ENCODE assay signal across 22 mouse cellular contexts in the genomic region with DNA sequence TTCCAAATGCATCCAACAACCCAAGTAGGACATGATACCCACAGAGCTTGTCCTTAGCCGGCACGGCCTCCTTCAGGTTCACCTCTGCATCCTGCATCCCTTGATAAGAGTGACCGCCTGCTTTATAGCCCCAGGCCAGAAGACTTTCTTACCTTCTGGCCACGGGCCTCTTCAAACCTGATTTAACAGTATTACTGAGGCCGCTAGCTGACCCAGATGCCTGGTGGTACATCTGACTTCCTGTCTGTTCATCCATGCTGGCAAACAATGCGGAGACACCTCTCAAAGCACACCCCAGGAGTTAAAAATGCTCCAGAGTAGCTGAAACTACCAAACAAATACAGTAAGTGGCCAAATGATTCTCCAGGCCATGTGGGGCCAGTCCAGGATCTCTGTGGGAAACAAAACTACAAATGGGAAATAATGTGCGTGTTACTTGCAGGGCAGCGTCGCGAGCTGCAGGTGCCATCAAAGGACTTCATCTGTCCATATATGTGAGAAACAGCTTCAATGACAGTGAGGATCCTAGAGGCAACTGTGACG. TPM values are rescaled to one million over a fixed set of nuclear protein-coding genes. Genes with fewer than 3 reads are reported as not detected.
DNase-seq lines count a peak whose midpoint lies in the region; ATAC-seq and TF ChIP-seq lines count a peak whose summit lies in the region.
"Had no signal": no experiment of that assay in that cellular context is flagged by ENCODE, and none has a peak within 500 bp of the region (broad histone marks: within the 10 kb centered on the region; RNA-seq: fewer than 3 reads in every experiment).

No protein-coding gene starts in this region.

- WGBS in cerebellum, adult 2 months: 17% methylated on average over 11 of the region's 11 CpGs
- WGBS in forebrain, embryonic 12.5 days: 85% methylated on average over 11 of the region's 11 CpGs
- WGBS in forebrain, postnatal 0 days: 86% methylated on average over 11 of the region's 11 CpGs
- 87% methylated on average over 11 of the region's 11 CpGs for WGBS in limb, embryonic 13.5 days
- 90% methylated on average over 11 of the region's 11 CpGs for whole genome bisulfite sequencing in limb, embryonic 10.5 days
- 78% methylated on average over 11 of the region's 11 CpGs for WGBS in midbrain, embryonic 13.5 days
- WGBS in midbrain, embryonic 14.5 days: 81% methylated on average over 11 of the region's 11 CpGs

- no peak overlapping the region for H3K4me2 ChIP-seq in forebrain, embryonic 12.5 days
- no peak overlapping the region for H3K4me2 ChIP-seq in forebrain, postnatal 0 days (ENCODE audit: low read depth)
- H3K4me2 ChIP-seq in limb, embryonic 13.5 days (replicated peaks): no peak overlapping the region
- H3K4me2 ChIP-seq in midbrain, embryonic 13.5 days (replicated peaks): no peak overlapping the region
- no peak overlapping the region for H3K4me2 ChIP-seq in midbrain, embryonic 14.5 days (ENCODE audit: low read length)
- H3K4me2 ChIP-seq: heart, embryonic 11.5 days; heart, embryonic 15.5 days had no signal

- H3K4me3 ChIP-seq in cerebellum, adult 2 months (replicated peaks; ENCODE audit: insufficient read depth, low read depth, low read length): no peak overlapping the region
- H3K4me3 ChIP-seq in forebrain, embryonic 12.5 days (replicated peaks): no peak overlapping the region
- H3K4me3 ChIP-seq in forebrain, postnatal 0 days (ENCODE audit: low read depth, low read length): no peak overlapping the region
- no peak overlapping the region for H3K4me3 ChIP-seq in limb, embryonic 13.5 days
- no peak overlapping the region for H3K4me3 ChIP-seq in limb, embryonic 10.5 days
- no peak overlapping the region for H3K4me3 ChIP-seq in midbrain, embryonic 13.5 days (replicated peaks)
- H3K4me3 ChIP-seq in midbrain, embryonic 14.5 days (replicated peaks; ENCODE audit: low read depth, low read length): no peak overlapping the region
- H3K4me3 ChIP-seq: heart, adult 2 months; heart, embryonic 15.5 days had no signal

- peak overlapping the region; percentile 39 for H3K27ac ChIP-seq in cerebellum, adult 2 months (ENCODE audit: insufficient read depth, low read length)
- 0 out of 2 replicates have a peak overlapping the region, but pooled peaks have one; percentile 1 for H3K27ac ChIP-seq in forebrain, embryonic 12.5 days
- no peak overlapping the region for H3K27ac ChIP-seq in forebrain, postnatal 0 days (ENCODE audit: low read depth, low read length)
- no peak overlapping the region for H3K27ac ChIP-seq in limb, embryonic 13.5 days
- no peak overlapping the region for H3K27ac ChIP-seq in limb, embryonic 10.5 days
- peak overlapping the region; percentile 39; the same call in 1 of the 2 replicates for H3K27ac ChIP-seq in midbrain, embryonic 13.5 days
- H3K27ac ChIP-seq in midbrain, embryonic 14.5 days (replicated peaks; ENCODE audit: low read depth, low read length): no peak overlapping the region
- H3K27ac ChIP-seq: heart, adult 2 months; heart, embryonic 15.5 days had no signal

- DNase-seq in cerebellum, adult 2 months: peak; percentile 51 to 52
- no peak for DNase-seq in cerebellum, postnatal 10 days
- DNase-seq in forebrain, postnatal 0 days: no peak
- no peak for DNase-seq in limb, embryonic 10.5 days (ENCODE audit: low spot score)
- DNase-seq in midbrain, embryonic 14.5 days: no peak
- DNase-seq: adrenal gland, adult 8-10 months; adrenal gland, postnatal 36 days; B cell, adult 2 months; cerebellum, adult 11 months; gastrocnemius, postnatal 14 days; heart, adult 2 months; heart, postnatal 14 days had no signal

- H3K9ac ChIP-seq in forebrain, embryonic 12.5 days: no peak overlapping the region
- no peak overlapping the region for H3K9ac ChIP-seq in forebrain, postnatal 0 days
- 0 out of 2 replicates have a peak overlapping the region, but pooled peaks have one; percentile 19 for H3K9ac ChIP-seq in limb, embryonic 13.5 days
- H3K9ac ChIP-seq in midbrain, embryonic 13.5 days (replicated peaks): no peak overlapping the region
- H3K9ac ChIP-seq in midbrain, embryonic 14.5 days (replicated peaks; ENCODE audit: low read length): no peak overlapping the region
- H3K9ac ChIP-seq: heart, embryonic 15.5 days had no signal

- no peak for TF ChIP-seq POLR2A in cerebellum, adult 2 months (IDR thresholded peaks at IDR 0.05; ENCODE audit: borderline replicate concordance, insufficient read depth, low read length)

- no peak for ATAC-seq in forebrain, embryonic 12.5 days (ENCODE audit: low FRiP score)
- ATAC-seq in forebrain, postnatal 0 days: no peak
- no peak for ATAC-seq in limb, embryonic 13.5 days (ENCODE audit: low FRiP score, low read depth)
- no peak for ATAC-seq in midbrain, embryonic 13.5 days
- no peak for ATAC-seq in midbrain, embryonic 14.5 days (ENCODE audit: low FRiP score, low TSS enrichment)
- ATAC-seq: CD4-positive, CD25-positive, alpha-beta regulatory T cell, adult 4 months; forebrain, embryonic 16.5 days; intestine, embryonic 16.5 days had no signal

- TF ChIP-seq CTCF in cerebellum, adult 2 months (IDR thresholded peaks at IDR 0.05; ENCODE audit: borderline replicate concordance, insufficient read depth, low read depth, low read length): no peak
- TF ChIP-seq CTCF in forebrain, postnatal 0 days (IDR thresholded peaks at IDR 0.05; ENCODE audit: low read depth): no peak

- H3K27me3 ChIP-seq in cerebellum, adult 2 months (ENCODE audit: control insufficient read depth, insufficient read depth, low read length): no peaks in the 10 kb centered on the region
- peaks cover 7% of the 10 kb centered on the region; the same call in 1 of the 2 replicates for H3K27me3 ChIP-seq in forebrain, embryonic 12.5 days
- H3K27me3 ChIP-seq in forebrain, postnatal 0 days (ENCODE audit: insufficient read depth, low read length): no peaks in the 10 kb centered on the region
- H3K27me3 ChIP-seq in limb, embryonic 13.5 days: peaks cover 3% of the 10 kb centered on the region; the same call in 1 of the 2 replicates
- no peaks in the 10 kb centered on the region for H3K27me3 ChIP-seq in limb, embryonic 10.5 days (ENCODE audit: low read depth, poor library complexity, severe bottlenecking)
- H3K27me3 ChIP-seq in midbrain, embryonic 13.5 days: no peaks in the 10 kb centered on the region
- H3K27me3 ChIP-seq in midbrain, embryonic 14.5 days (ENCODE audit: control insufficient read depth, insufficient read depth, low read length): no peaks in the 10 kb centered on the region
- H3K27me3 ChIP-seq: heart, embryonic 15.5 days had no signal

- peaks cover 8% of the 10 kb centered on the region; the same call in 1 of the 2 replicates for H3K36me3 ChIP-seq in forebrain, embryonic 12.5 days (replicated peaks)
- peaks cover 8% of the 10 kb centered on the region; the same call in 1 of the 2 replicates for H3K36me3 ChIP-seq in forebrain, postnatal 0 days (ENCODE audit: insufficient read depth)
- peaks cover 10% of the 10 kb centered on the region; the same call in 1 of the 2 replicates for H3K36me3 ChIP-seq in limb, embryonic 13.5 days
- peaks cover 20% of the 10 kb centered on the region for H3K36me3 ChIP-seq in limb, embryonic 10.5 days
- H3K36me3 ChIP-seq in midbrain, embryonic 13.5 days: peaks cover 15% of the 10 kb centered on the region; the same call in 1 of the 2 replicates
- no peaks in the 10 kb centered on the region; the same call in 1 of the 2 replicates for H3K36me3 ChIP-seq in midbrain, embryonic 14.5 days (ENCODE audit: control insufficient read depth, insufficient read depth, low read length)
- H3K36me3 ChIP-seq: G1E; heart, embryonic 15.5 days had no signal

- no peaks in the 10 kb centered on the region for H3K9me3 ChIP-seq in forebrain, embryonic 12.5 days
- H3K9me3 ChIP-seq in forebrain, postnatal 0 days (ENCODE audit: low read length): no peaks in the 10 kb centered on the region
- H3K9me3 ChIP-seq in limb, embryonic 13.5 days: no peaks in the 10 kb centered on the region
- H3K9me3 ChIP-seq in limb, embryonic 10.5 days (replicated peaks): no peaks in the 10 kb centered on the region
- H3K9me3 ChIP-seq in midbrain, embryonic 13.5 days: no peaks in the 10 kb centered on the region
- H3K9me3 ChIP-seq in midbrain, embryonic 14.5 days (ENCODE audit: control insufficient read depth, low read length): no peaks in the 10 kb centered on the region
- H3K9me3 ChIP-seq: heart, embryonic 15.5 days had no signal

- peaks cover 61% of the 10 kb centered on the region for H3K4me1 ChIP-seq in cerebellum, adult 2 months (ENCODE audit: control insufficient read depth, insufficient read depth, low read length)
- peaks cover 41% of the 10 kb centered on the region for H3K4me1 ChIP-seq in forebrain, embryonic 12.5 days
- no peaks in the 10 kb centered on the region for H3K4me1 ChIP-seq in forebrain, postnatal 0 days (ENCODE audit: insufficient read depth)
- H3K4me1 ChIP-seq in limb, embryonic 13.5 days: peaks cover 9% of the 10 kb centered on the region; the same call in 1 of the 2 replicates
- H3K4me1 ChIP-seq in limb, embryonic 10.5 days: peaks cover 42% of the 10 kb centered on the region
- peaks cover 54% of the 10 kb centered on the region for H3K4me1 ChIP-seq in midbrain, embryonic 13.5 days (replicated peaks)
- H3K4me1 ChIP-seq in midbrain, embryonic 14.5 days (ENCODE audit: control insufficient read depth, insufficient read depth, low read length): peaks cover 28% of the 10 kb centered on the region

RNA-seq across cellular contexts. Expression of a gene that starts 38.6 kb away (rescaled TPM):
- 106 and 115 TPM in 2 replicates for polyA plus RNA-seq in cerebellum, adult 2 months (2012; rRNA removed)
- 43.0 and 49.3 TPM in 2 replicates for polyA plus RNA-seq in forebrain, embryonic 12.5 days (2016; fragmentation: Nextera tagmentation; extraction: Ambion mirVana)
- 21.4 and 25.7 TPM in 2 replicates for total RNA-seq in forebrain, postnatal 0 days (2014; rRNA removed)
- 6.7 and 8.5 TPM in 2 replicates for polyA plus RNA-seq in forebrain, postnatal 0 days (2015; fragmentation: Nextera tagmentation; extraction: Ambion mirVana)
- polyA plus RNA-seq in limb, embryonic 13.5 days (2015; fragmentation: Nextera tagmentation; extraction: Ambion mirVana): 4.5 and 5.6 TPM in 2 replicates
- 5.6 and 7.6 TPM in 2 replicates for polyA plus RNA-seq in limb, embryonic 10.5 days (2016; fragmentation: Nextera tagmentation; extraction: Ambion mirVana)
- 50.0 and 56.8 TPM in 2 replicates for polyA plus RNA-seq in midbrain, embryonic 13.5 days (2015; fragmentation: Nextera tagmentation; extraction: Ambion mirVana)
- polyA plus RNA-seq in midbrain, embryonic 14.5 days (2014; fragmentation: Nextera tagmentation; extraction: Ambion mirVana): 26.7 and 36.0 TPM in 2 replicates
- total RNA-seq: hematopoietic stem cell, adult 5-6 weeks had no signal
- polyA plus RNA-seq: G1E had no signal

Comparison
In these comparisons a context has a peak if more than half of its experiments do, and no peak if none do; other contexts are left out.
1. DNase-seq: peak in cerebellum, adult 2 months (2 of 2); none in cerebellum, postnatal 10 days (0 of 2), forebrain, postnatal 0 days (single experiment), limb, embryonic 10.5 days (single experiment) and midbrain, embryonic 14.5 days (single experiment).
2. H3K27ac ChIP-seq: peak in cerebellum, adult 2 months (single experiment), forebrain, embryonic 12.5 days (single experiment) and midbrain, embryonic 13.5 days (single experiment); none in forebrain, postnatal 0 days (single experiment), limb, embryonic 13.5 days (single experiment), limb, embryonic 10.5 days (single experiment) and midbrain, embryonic 14.5 days (single experiment).